Mouse (Mus musculus) MEL (cell line): ENCODE measurements around the gene Ppp1r10. TPM values are rescaled to one million over a fixed set of nuclear protein-coding genes. Genes with fewer than 3 reads are reported as not detected.

Experiments used
- DNase-seq: peaks from one replicate; pipeline ENCODE4 v3.0.0; 2011; ENCODE audit warnings: low read depth, low spot score
- H3K27ac ChIP-seq: 2 replicates; pipeline ENCODE4 v1.5.1; 2012; ENCODE audit warnings: low read depth, mild to moderate bottlenecking, control low read depth, low read length, moderate library complexity; ENCODE audit not compliant: control insufficient read depth
- H3K27me3 ChIP-seq, 2 experiments: fragments of 150-350 bp in 1 of 2; sonication (generic) in 1 of 2; 2 replicates each; pipeline ENCODE4 v1.6.1; 2012; ENCODE audit warnings: low read length in 2 of 2, mild to moderate bottlenecking in 2 of 2, improper control_type of control experiment in 1 of 2, moderate library complexity in 1 of 2; ENCODE audit not compliant: insufficient read depth in 2 of 2, control insufficient read depth in 1 of 2
- H3K36me3 ChIP-seq, 2 experiments: 2 replicates each; pipeline ENCODE4 v1.6.1; 2012 to 2014; ENCODE audit warnings: low read length in 2 of 2, improper control_type of control experiment in 1 of 2, inconsistent platforms in 1 of 2, mild to moderate bottlenecking in 1 of 2; ENCODE audit not compliant: insufficient read depth in 2 of 2, control insufficient read depth in 1 of 2
- H3K4me1 ChIP-seq, 2 experiments: fragments of 150-350 bp in 1 of 2; sonication (generic) in 1 of 2; 2 replicates each; pipeline ENCODE4 v1.6.1; 2012; ENCODE audit warnings: low read length in 2 of 2, improper control_type of control experiment in 1 of 2, mild to moderate bottlenecking in 1 of 2; ENCODE audit not compliant: insufficient read depth in 2 of 2, control insufficient read depth in 1 of 2
- H3K4me3 ChIP-seq, 2 experiments: fragments of 150-350 bp in 1 of 2; sonication (generic) in 1 of 2; 2 replicates each; pipeline ENCODE4 v1.5.1; 2012; ENCODE audit warnings: low read depth in 2 of 2, low read length in 2 of 2, mild to moderate bottlenecking in 2 of 2, moderate library complexity in 2 of 2, control low read depth in 1 of 2, improper control_type of control experiment in 1 of 2; ENCODE audit not compliant: control insufficient read depth in 1 of 2, insufficient read depth in 1 of 2
- H3K79me2 ChIP-seq: 2 replicates; pipeline ENCODE4 v1.6.1; 2012; ENCODE audit warnings: mild to moderate bottlenecking, low read length, moderate library complexity; ENCODE audit not compliant: control insufficient read depth, poor library complexity, insufficient read depth
- H3K9ac ChIP-seq: 2 replicates; pipeline ENCODE4 v1.6.1; 2012; ENCODE audit warnings: low read depth, mild to moderate bottlenecking, control low read depth, low read length, moderate library complexity; ENCODE audit not compliant: control insufficient read depth, poor library complexity, severe bottlenecking
- H3K9me3 ChIP-seq: fragments of 150-350 bp; sonication (generic); replicated peaks from 2 replicates; pipeline ENCODE4 v1.6.1; 2012; ENCODE audit warnings: mild to moderate bottlenecking, low read length, improper control_type of control experiment, moderate library complexity; ENCODE audit not compliant: insufficient read depth
- BHLHE40 ChIP-seq: IDR thresholded peaks from 2 replicates; pipeline ENCODE4 v1.6.1; 2012; ENCODE audit warnings: low read depth, mild to moderate bottlenecking, inconsistent platforms, low read length, improper control_type of control experiment, borderline replicate concordance
- CHD1 ChIP-seq: IDR thresholded peaks from 2 replicates; pipeline ENCODE4 v1.6.1; 2012; ENCODE audit warnings: low read depth, mild to moderate bottlenecking, inconsistent platforms, low read length, improper control_type of control experiment
- CHD2 ChIP-seq: IDR thresholded peaks from 2 replicates; pipeline ENCODE4 v1.6.1; 2011; ENCODE audit warnings: low read length, improper control_type of control experiment
- EP300 ChIP-seq, 2 experiments: IDR thresholded peaks; 2 replicates each; pipeline ENCODE4 v1.6.1; 2011; ENCODE audit warnings: improper control_type of control experiment in 2 of 2, low read length in 2 of 2, low read depth in 1 of 2, mild to moderate bottlenecking in 1 of 2
- ETS1 ChIP-seq: IDR thresholded peaks from 2 replicates; pipeline ENCODE4 v1.6.1; 2012; ENCODE audit warnings: low read depth, mild to moderate bottlenecking, inconsistent platforms, low read length, improper control_type of control experiment, moderate library complexity
- GABPA ChIP-seq: IDR thresholded peaks from 2 replicates; pipeline ENCODE4 v1.6.1; 2012; ENCODE audit warnings: low read depth, mild to moderate bottlenecking, inconsistent platforms, low read length, improper control_type of control experiment, moderate library complexity
- GATA1 ChIP-seq: IDR thresholded peaks from 2 replicates; pipeline ENCODE4 v1.6.1; 2011; ENCODE audit warnings: low read depth, low read length, improper control_type of control experiment
- HCFC1 ChIP-seq: IDR thresholded peaks from 2 replicates; pipeline ENCODE4 v1.6.1; 2012; ENCODE audit warnings: low read depth, mild to moderate bottlenecking, inconsistent platforms, low read length, improper control_type of control experiment, moderate library complexity
- JUND ChIP-seq: IDR thresholded peaks from 2 replicates; pipeline ENCODE4 v1.6.1; 2011; ENCODE audit warnings: low read depth, mild to moderate bottlenecking, improper control_type of control experiment, low read length
- KAT2A ChIP-seq: conservative IDR thresholded peaks from 2 replicates; pipeline ENCODE4 v1.6.1; 2012; ENCODE audit warnings: low read depth, low read length, improper control_type of control experiment, inconsistent platforms
- MAZ ChIP-seq: IDR thresholded peaks from 2 replicates; pipeline ENCODE4 v1.6.1; 2012; ENCODE audit warnings: low read depth, mild to moderate bottlenecking, inconsistent platforms, low read length, improper control_type of control experiment
- MEF2A ChIP-seq: IDR thresholded peaks from 2 replicates; pipeline ENCODE4 v1.6.1; 2014; ENCODE audit warnings: low read depth, mild to moderate bottlenecking, inconsistent platforms, low read length, improper control_type of control experiment; ENCODE audit not compliant: poor library complexity, insufficient replicate concordance, severe bottlenecking; ENCODE audit errors: extremely low read depth
- MYB ChIP-seq: IDR thresholded peaks from 2 replicates; pipeline ENCODE4 v1.6.1; 2011; ENCODE audit warnings: mild to moderate bottlenecking, low read depth, low read length, improper control_type of control experiment
- MYC ChIP-seq: IDR thresholded peaks from 2 replicates; pipeline ENCODE4 v1.6.1; 2011; ENCODE audit warnings: low read depth, mild to moderate bottlenecking, low read length, improper control_type of control experiment, moderate library complexity
- NELFE ChIP-seq: IDR thresholded peaks from 2 replicates; pipeline ENCODE4 v1.6.1; 2011; ENCODE audit warnings: low read depth, low read length, improper control_type of control experiment
- NRF1 ChIP-seq: IDR thresholded peaks from 2 replicates; pipeline ENCODE4 v1.6.1; 2014; ENCODE audit warnings: low read depth, mild to moderate bottlenecking, inconsistent platforms, low read length, improper control_type of control experiment, moderate library complexity; ENCODE audit not compliant: poor library complexity, insufficient read depth, severe bottlenecking
- POLR2A ChIP-seq, 2 experiments: IDR thresholded peaks; 2 replicates each; pipeline ENCODE4 v1.6.1; 2011 to 2012; ENCODE audit warnings: low read length in 2 of 2, mild to moderate bottlenecking in 2 of 2, control low read depth in 1 of 2, improper control_type of control experiment in 1 of 2, low read depth in 1 of 2, moderate library complexity in 1 of 2; ENCODE audit not compliant: control insufficient read depth in 1 of 2, insufficient read depth in 1 of 2, poor library complexity in 1 of 2
- POLR2AphosphoS2 ChIP-seq: IDR thresholded peaks from 2 replicates; pipeline ENCODE4 v1.6.1; 2011; ENCODE audit warnings: low read length, improper control_type of control experiment
- POLR2AphosphoS5 ChIP-seq: IDR thresholded peaks from 2 replicates; pipeline ENCODE4 v1.6.1; 2012; ENCODE audit warnings: low read depth, borderline replicate concordance, mild to moderate bottlenecking, inconsistent platforms, low read length, moderate library complexity, mixed read lengths
- RAD21 ChIP-seq: IDR thresholded peaks from 2 replicates; pipeline ENCODE4 v1.6.1; 2011; ENCODE audit warnings: mild to moderate bottlenecking, low read depth, low read length, improper control_type of control experiment
- RCOR1 ChIP-seq: IDR thresholded peaks from 2 replicates; pipeline ENCODE4 v1.6.1; 2012; ENCODE audit warnings: low read depth, mild to moderate bottlenecking, inconsistent platforms, low read length, improper control_type of control experiment
- TAL1 ChIP-seq: IDR thresholded peaks from 2 replicates; pipeline ENCODE4 v1.6.1; 2012; ENCODE audit warnings: mild to moderate bottlenecking, inconsistent platforms, low read length, moderate library complexity, mixed read lengths
- TBP ChIP-seq: IDR thresholded peaks from 2 replicates; pipeline ENCODE4 v1.8.0; 2011; ENCODE audit warnings: low read depth, low read length, improper control_type of control experiment
- UBTF ChIP-seq: IDR thresholded peaks from 2 replicates; pipeline ENCODE4 v1.6.1; 2012; ENCODE audit warnings: low read depth, mild to moderate bottlenecking, inconsistent platforms, low read length, improper control_type of control experiment, moderate library complexity, borderline replicate concordance; ENCODE audit not compliant: insufficient read depth
- USF1 ChIP-seq: IDR thresholded peaks from 2 replicates; pipeline ENCODE4 v1.6.1; 2014; ENCODE audit warnings: low read depth, mild to moderate bottlenecking, inconsistent platforms, low read length, improper control_type of control experiment, moderate library complexity
- USF2 ChIP-seq, 2 experiments: IDR thresholded peaks; 2 replicates each; pipeline ENCODE4 v1.6.1; 2011 to 2012; ENCODE audit warnings: improper control_type of control experiment in 2 of 2, low read length in 2 of 2, borderline replicate concordance in 1 of 2, inconsistent platforms in 1 of 2, low read depth in 1 of 2, mild to moderate bottlenecking in 1 of 2; ENCODE audit not compliant: insufficient read depth in 1 of 2
- ZKSCAN1 ChIP-seq: IDR thresholded peaks from 2 replicates; pipeline ENCODE4 v1.6.1; 2012; ENCODE audit warnings: low read depth, mild to moderate bottlenecking, inconsistent platforms, low read length, improper control_type of control experiment, moderate library complexity
- ZNF384 ChIP-seq: IDR thresholded peaks from 2 replicates; pipeline ENCODE4 v1.6.1; 2012; ENCODE audit warnings: low read depth, mild to moderate bottlenecking, inconsistent platforms, low read length, improper control_type of control experiment
- polyA plus RNA-seq, 2 experiments: library from polyadenylated mRNA; stranded (reverse) in 1 of 2; unstranded in 1 of 2; fragments of >175 nt in 1 of 2; fragments of >200 nt in 1 of 2; gene quantifications; 2 replicates each; pipeline versions ENCODE4 v1.2.1 to v1.2.4; 2012; ENCODE audit warnings: low replicate concordance in 2 of 2, low read depth in 1 of 2; ENCODE audit not compliant: insufficient read length in 2 of 2, insufficient read depth in 1 of 2, missing spikeins in 1 of 2
- total RNA-seq: library from RNA; depleted of rRNA; stranded (reverse); fragments of 300-350 nt; gene quantifications from 2 replicates; pipeline ENCODE4 v1.2.3, GENCODE M21; 2012

Ppp1r10 gene
- total and polyA plus RNA-seq, 3 experiments: 25.3 to 61.4 TPM; not detected in 1

DNA sequence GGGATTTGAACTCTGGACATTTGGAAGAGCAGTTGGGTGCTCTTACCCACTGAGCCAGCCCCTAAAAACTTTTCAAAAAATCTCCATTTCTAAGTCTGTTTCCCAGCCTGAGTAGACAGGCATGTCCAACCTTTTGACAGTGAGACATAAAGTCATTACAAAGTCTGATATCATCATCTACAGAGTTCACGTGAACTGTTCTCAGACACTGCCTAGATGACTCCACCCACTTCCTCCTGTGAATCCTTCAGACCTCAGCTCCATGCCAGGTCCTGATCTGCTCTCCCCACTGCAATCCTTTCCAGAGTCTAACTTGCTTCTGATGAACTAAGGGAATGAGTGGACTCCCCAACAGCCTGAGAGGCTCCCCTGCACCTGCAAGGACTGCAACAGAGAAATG is 55.9 kb downstream of the Ppp1r10 start:
- TF ChIP-seq USF1 (peak; percentile 71; the same call in 1 of the 2 replicates), POLR2AphosphoS2 (no peak), RCOR1 (no peak), GATA1 (0 out of 2 replicates have a peak, but pooled peaks have one; percentile 7), BHLHE40 (peak; percentile 86), ETS1 (peak; percentile 61; the same call in 1 of the 2 replicates)
- H3K4me1 ChIP-seq: peaks cover 0 to 20% of the 10 kb centered on the region in 2 experiments; a peak in 3 of 4 replicates
- no peak overlapping the region for H3K4me3 ChIP-seq
- no peaks in the 10 kb centered on the region for H3K9me3 ChIP-seq
- peaks cover 24% of the 10 kb centered on the region for H3K79me2 ChIP-seq
- H3K9ac ChIP-seq: no peak overlapping the region; the same call in 1 of the 2 replicates
- no peak overlapping the region for H3K27ac ChIP-seq
- peak; percentile 78 for DNase-seq
- H3K27me3 ChIP-seq: no peaks in the 10 kb centered on the region
- H3K36me3 ChIP-seq: peaks cover 4 to 27% of the 10 kb centered on the region in 2 experiments; a peak in 3 of 4 replicates

GRCm38 (mm10) chr17:35978811-35979400 is 62.7 kb downstream of the Ppp1r10 start:
- Histone ChIP-seq H3K36me3 (peaks cover 4 to 8% of the 10 kb centered on the region in 2 experiments), H3K4me3 (peak overlapping the region; percentile 95 to 96), H3K9me3 (no peaks in the 10 kb centered on the region), H3K9ac (peak overlapping the region; percentile 94), H3K4me1 (peaks cover 2 to 5% of the 10 kb centered on the region in 2 experiments; a peak in 3 of 4 replicates), H3K27ac (peak overlapping the region; percentile 92), H3K79me2 (peaks cover 32% of the 10 kb centered on the region), H3K27me3 (no peaks in the 10 kb centered on the region)
- DNase-seq: no peak
- TF ChIP-seq UBTF (no peak), EP300 (IDR thresholded peaks at IDR 0.05; ENCODE audit: low read depth in 1 of 2, low read length in 2 of 2) (peak in 1 of 2 experiments; percentile 25; a peak in 1 of 4 replicates), TBP (no peak), CHD1 (no peak), MAZ (peak; percentile 38; the same call in 1 of the 2 replicates), NRF1 (peak; percentile 53; the same call in 1 of the 2 replicates), MYB (no peak), ZKSCAN1 (no peak), MEF2A (no peak), TAL1 (no peak), KAT2A (no peak; the same call in 1 of the 2 replicates), CHD2 (no peak), HCFC1 (peak; percentile 86), RAD21 (no peak), ZNF384 (no peak), USF1 (peak; percentile 33; the same call in 1 of the 2 replicates), BHLHE40 (0 out of 2 replicates have a peak, but pooled peaks have one; percentile 45), GABPA (no peak), POLR2A (IDR thresholded peaks at IDR 0.05; ENCODE audit: control insufficient read depth in 1 of 2, insufficient read depth in 1 of 2, low read depth in 1 of 2, low read length in 2 of 2, poor library complexity in 1 of 2) (peak in 1 of 2 experiments; percentile 35; a peak in 1 of 4 replicates), POLR2AphosphoS5 (no peak), USF2 (IDR thresholded peaks at IDR 0.05; ENCODE audit: borderline replicate concordance in 1 of 2, insufficient read depth in 1 of 2, low read depth in 1 of 2, low read length in 2 of 2) (no peak), POLR2AphosphoS2 (peak; percentile 37; the same call in 1 of the 2 replicates), MYC (no peak), NELFE (peak; percentile 30; the same call in 1 of the 2 replicates), JUND (no peak)
